Mouse (Mus musculus): ENCODE measurements around the gene Cacnb1.

GRCm38 (mm10) chr11:98050940-98051339 lies 28.1 kb upstream of the Cacnb1 start:
- TF ChIP-seq POLR2A (IDR thresholded peaks at IDR 0.05; ENCODE audit: insufficient read depth, low read length) (no peak), EP300 (IDR thresholded peaks at IDR 0.05; ENCODE audit: insufficient read depth, low read depth, low read length) (no peak), CTCF (IDR thresholded peaks at IDR 0.05; ENCODE audit: low read depth, low read length) (no peak)

Data from ES-Bruce4 (cell line).